Mouse (Mus musculus): ENCODE data around the gene Mthfd1l.

DNA sequence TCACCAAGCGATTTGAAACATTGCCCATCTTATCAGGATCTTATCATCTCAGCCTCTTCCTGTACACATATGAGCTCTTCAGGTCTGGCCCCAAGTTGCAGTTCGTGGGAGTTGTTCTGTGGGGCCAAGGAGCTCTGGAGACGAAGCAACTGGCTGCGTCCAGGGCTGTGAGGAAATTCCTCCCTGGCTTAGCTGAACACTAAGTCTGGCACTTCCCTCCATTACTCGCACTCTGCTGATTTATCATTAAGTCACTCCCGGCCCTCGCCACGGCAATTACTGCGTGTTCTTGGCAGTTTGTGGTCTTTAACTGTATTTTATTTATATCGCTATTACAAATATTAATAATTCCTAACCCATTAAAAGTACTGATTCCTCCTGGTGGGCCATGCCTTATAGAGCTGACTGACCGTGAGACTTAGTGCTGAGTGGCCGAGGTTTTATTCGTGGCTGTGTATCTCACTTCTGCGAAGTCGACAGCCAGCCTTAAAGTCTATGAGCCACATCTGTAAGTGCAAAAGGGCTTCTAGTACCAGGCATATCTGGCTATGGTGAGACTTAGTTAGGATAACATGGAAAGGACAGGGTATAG is 56.0 kb downstream of the Mthfd1l start:
- TF ChIP-seq POLR2A (IDR thresholded peaks at IDR 0.05; ENCODE audit: low read depth, low read length), result no peak
- TF ChIP-seq CTCF (conservative IDR thresholded peaks at IDR 0.05; ENCODE audit: insufficient read depth, insufficient read length, low read depth, low read length), result no peak

Data from kidney, adult 2 months (tissue).